Mouse (Mus musculus) 3134 (cell line): Measurements from ENCODE around the gene Defa22.
"Not testable (repeated sequence)": the region's sequence is repeated elsewhere in the genome, so short reads cannot be mapped to it uniquely, and the experiment has no call there.

Experiments
- DNase-seq: peaks from one replicate; pipeline ENCODE4 v3.0.0-alpha.2; 2011; ENCODE audit warnings: low spot score; ENCODE audit not compliant: insufficient read length; ENCODE audit errors: extremely low read depth

The Defa22 gene

GRCm38 (mm10) chr8:21161977-21162376 lies at the start of gene Defa22:
Defa22 (plus strand) TSS chr8:21162277.
- not testable (repeated sequence) for DNase-seq

DNA sequence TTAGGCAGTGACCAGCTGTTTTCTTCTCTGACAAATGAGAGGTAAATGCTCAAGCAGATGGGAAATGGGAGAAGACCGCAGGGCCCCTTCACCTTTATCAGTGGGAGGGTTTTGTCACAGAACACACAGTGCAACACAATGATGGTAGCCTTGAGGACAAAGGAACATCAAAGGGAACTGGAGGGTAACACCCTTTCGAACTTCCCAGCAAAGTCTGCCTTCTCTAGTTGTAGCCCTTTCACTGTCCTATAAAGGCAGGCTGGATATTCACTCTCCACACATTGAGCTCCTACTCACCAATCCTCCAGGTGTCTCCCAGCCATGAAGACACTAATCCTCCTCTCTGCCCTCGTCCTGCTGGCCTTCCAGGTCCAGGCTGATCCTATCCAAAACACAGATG lies 27.7 kb upstream of the Defa22 start, which contains the start of gene Defa30:
Defa30 (plus strand) TSS at position 301 of the 400 bp plus-strand sequence.
- DNase-seq = not testable (repeated sequence)

GRCm38 (mm10) chr8:21191314-21191713 lies 29.2 kb downstream of the Defa22 start, which contains the start of gene Defa31:
Defa31 (plus strand) TSS chr8:21191614.
- DNase-seq = not testable (repeated sequence)

DNA sequence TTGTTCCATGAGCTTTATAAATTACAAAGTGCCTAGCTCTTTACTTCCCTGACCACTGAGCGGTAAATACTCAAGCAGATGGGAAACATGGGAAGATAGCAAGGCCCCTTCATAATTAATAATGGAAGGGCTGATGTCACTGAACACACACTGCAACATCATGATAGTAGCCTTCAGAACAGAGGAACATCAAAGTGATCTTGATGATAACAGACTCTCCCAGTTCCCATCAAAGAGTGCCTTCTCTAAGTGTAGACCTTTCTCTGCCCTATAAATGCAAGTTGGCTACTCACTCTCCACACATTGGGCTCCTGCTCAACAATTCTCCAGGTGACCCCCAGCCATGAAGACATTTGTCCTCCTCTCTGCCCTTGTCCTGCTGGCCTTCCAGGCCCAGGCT lies 39.2 kb downstream of the Defa22 start, which contains the start of gene Gm15293:
Gm15293 (plus strand) TSS at position 301 of the 400 bp plus-strand sequence.
- DNase-seq = not testable (repeated sequence)
